Mouse (Mus musculus): ENCODE results near the gene A730071L15Rik. TPM values are rescaled to one million over a fixed set of nuclear protein-coding genes. Genes with fewer than 3 reads are reported as not detected.

Gene A730071L15Rik
- under 1 TPM in 2 of 4 experiments, not detected in 2; 0.17 to 0.30 TPM for total RNA-seq (2022)

DNA sequence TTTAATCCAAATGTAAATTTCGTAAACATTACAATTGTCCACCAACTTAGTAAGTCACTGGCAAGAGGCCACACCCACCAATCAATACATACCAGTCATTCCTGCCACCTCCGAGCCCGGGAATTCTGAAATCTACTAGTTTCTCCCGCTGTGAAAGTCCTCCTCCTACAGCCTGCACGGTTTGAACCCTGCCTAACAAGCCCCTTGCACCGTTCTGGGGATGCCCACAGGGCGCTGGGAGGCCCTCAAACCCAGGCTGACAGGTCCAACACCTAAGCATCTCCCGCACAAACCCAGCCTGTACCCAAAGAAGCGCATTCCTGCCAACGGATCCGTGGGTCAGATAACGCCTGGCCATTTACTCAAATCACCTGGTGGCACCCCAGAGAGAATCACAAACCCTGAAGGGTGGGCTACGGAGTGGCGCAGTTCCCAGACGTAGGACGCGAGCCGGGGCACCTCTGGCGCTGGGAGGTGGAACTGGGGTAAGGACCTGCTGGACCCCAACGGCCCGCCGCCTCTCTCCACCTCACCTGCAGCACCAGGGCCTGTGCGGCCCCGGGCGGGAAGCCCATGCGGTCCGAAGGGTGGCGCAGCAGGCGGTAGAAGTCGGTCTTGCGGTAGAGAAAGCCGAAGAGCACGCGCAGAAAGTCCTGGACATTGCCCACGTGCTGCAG lies at the start of gene A730071L15Rik:
TSS of gene A730071L15Rik (plus strand) at position 620 of the 677 bp plus-strand sequence.
- DNase-seq, result peak; percentile 5

DNA sequence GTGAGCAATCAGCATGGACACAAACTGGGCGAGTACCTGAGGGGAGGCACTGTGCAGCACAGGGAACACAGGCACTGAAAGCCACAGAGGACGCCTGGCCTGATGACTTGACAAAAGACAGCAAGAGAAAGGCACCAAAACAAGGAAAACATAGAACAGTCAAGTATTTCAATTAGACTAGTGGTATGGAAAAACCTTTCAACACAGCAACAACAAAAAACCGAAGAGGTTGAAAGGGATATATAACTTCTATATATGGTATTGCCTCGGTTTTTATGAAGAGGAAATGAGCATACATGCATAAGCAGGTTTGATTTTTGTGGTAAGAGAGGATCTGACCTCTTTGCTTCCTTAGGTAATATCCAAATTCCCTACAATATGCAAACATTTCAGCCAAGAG lies 47.0 kb upstream of the A730071L15Rik start:
- no peak for DNase-seq

GRCm38 (mm10) chr11:6154211-6154701 lies 45.6 kb upstream of the A730071L15Rik start:
- no peak for DNase-seq

DNA sequence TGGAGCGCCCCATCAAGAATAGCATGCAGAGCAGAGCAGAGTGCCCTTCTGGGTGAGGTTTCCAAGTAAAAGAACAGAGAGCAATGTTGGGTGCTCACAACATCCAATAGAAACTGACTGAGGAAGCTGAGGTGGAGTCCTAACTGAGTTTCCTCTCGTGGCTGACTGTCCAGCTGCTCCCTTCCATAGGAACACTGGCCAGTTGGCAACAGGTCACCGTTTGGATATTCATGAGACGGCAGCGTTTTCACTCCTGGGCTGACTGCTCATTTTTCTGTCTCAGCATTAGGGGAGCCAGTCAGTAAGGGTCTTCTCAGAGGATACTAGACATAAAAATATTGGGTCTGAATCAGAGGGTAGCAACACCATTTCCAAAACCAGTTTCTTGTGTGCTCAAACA lies 43.2 kb upstream of the A730071L15Rik start:
- DNase-seq, result no peak

GRCm38 (mm10) chr11:6157119-6157518 lies 42.7 kb upstream of the A730071L15Rik start:
- DNase-seq, result no peak

- DNase-seq, result no peak
Measured at GRCm38 (mm10) chr11:6158515-6158914, 41.3 kb upstream of the A730071L15Rik start.

- DNase-seq, result no peak
Measured at GRCm38 (mm10) chr11:6159704-6160275, 40.0 kb upstream of the A730071L15Rik start.

DNA sequence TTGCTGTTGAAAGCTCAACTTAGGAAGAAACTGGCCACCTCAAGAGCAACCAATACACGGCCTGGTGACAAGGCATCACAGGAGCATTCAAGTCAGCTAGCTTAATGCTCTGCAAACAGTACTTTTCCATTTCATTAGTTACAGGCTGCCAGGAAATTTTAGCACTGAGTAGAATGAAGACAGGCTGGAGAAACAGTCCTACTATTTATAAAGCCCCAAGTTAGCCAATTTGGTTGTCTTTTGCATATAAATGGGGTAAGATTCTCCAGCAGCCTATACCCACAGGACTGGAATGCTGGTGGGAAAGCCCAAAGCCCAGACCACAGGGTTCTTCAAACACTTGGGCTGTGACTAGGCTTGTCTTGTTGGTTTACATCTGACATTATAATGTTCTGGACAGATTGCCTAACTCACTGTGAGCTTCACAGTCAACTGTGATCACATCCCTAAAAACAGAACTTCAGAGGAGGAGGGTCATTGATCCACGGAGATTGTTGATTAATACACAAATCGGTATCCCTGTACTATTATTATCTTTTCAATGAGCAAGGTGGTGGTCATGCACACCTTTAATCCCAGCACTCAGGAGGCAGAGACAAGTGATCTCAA lies 39.1 kb upstream of the A730071L15Rik start:
- no peak for DNase-seq

GRCm38 (mm10) chr11:6161549-6161948 lies 38.3 kb upstream of the A730071L15Rik start:
- no peak for DNase-seq

GRCm38 (mm10) chr11:6163062-6163461 lies 36.8 kb upstream of the A730071L15Rik start:
- DNase-seq, result no peak

DNA sequence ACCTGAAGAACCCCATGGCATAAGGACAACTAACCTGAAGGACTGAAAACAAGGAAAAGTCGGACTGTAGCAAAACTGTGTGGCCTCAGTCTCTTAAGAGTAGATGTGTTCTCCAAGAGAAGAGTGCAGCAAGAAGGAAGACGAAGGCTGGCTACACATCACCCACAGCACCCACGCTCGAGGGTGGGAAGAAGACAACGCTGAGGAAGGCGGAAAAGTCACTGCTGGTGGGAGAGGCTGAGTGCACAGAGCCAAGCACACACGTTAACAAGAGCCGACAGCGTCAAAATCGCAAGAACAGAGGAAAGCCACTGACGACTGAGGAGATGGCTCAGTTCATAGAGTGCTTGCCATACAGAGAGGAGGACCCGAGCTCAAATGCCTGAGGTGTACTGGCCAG lies 36.1 kb upstream of the A730071L15Rik start:
- DNase-seq, result no peak

DNA sequence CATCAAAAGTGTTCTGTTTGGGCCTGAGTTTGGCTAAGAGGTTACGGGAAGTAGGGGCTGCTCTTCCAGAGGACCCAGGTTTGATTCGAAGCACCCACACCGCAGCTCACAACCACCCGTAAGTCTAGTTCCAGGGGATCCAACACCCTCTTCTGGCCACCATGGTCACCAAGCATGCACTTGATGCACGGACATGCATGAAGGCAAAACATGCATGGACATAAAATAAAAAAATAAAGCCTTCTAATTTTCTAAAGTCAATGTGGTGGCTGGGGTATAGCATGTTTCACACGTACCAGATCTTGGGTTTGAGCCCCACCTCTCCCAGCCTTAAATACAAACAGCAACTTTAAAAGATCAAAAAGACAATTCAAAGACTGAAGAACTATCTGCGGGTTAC lies 35.0 kb upstream of the A730071L15Rik start:
- DNase-seq, result no peak

GRCm38 (mm10) chr11:6165391-6166081 lies 34.3 kb upstream of the A730071L15Rik start:
- no peak for DNase-seq

GRCm38 (mm10) chr11:6166351-6166750 lies 33.5 kb upstream of the A730071L15Rik start:
- no peak for DNase-seq

GRCm38 (mm10) chr11:6169041-6169663 lies 30.7 kb upstream of the A730071L15Rik start:
- no peak for DNase-seq

- peak; percentile 64 for DNase-seq
Measured at GRCm38 (mm10) chr11:6174719-6175118, 25.1 kb upstream of the A730071L15Rik start.

DNA sequence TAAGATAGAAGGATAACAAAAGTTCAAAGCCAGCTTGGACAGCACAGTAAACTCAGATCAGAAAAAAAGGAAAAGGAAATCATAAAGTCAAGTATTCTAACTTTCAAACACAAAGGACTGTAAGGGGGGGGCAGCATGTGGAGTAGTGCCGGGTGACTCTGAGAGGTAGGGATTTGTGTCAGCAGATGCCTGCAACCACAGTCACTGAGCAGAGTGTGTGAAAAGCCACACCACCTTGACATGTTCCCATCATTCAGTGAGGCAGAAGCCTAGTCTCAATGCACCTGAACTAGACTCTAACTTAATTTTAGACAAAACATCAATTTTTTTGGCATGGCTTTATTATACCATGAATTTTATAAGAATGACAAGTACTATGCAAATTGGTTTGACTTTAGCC lies 24.3 kb upstream of the A730071L15Rik start:
- no peak for DNase-seq

DNA sequence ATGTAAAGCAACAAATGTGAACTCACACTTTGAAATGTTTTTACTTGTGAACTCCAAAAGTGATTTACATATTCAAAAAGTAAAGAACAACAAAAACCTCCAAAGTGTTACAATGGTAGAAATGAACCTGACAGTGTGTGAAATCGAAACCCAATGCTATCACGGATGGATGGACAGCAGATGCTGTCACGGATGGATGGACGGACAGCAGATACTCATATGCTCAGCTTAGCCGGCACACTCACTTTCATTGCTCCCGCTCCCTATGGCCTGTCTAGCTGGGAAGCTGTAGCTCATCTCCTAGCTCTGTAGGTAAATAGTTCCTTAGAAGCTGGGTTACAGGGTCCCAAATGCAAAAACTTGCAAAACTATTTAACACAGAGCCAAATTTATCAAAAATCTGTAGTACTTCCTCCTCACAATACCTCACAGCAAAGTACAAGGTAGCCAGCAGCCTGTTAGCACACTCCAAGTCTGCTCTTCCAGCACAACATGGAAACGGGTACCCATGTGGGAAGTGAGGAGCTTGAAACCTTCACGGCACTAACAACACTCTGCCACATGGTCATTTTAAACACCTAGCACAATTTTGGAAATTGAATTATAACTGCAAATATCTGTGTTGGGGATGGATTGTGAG lies 21.9 kb upstream of the A730071L15Rik start:
- DNase-seq, result no peak

- DNase-seq, result no peak
Measured at GRCm38 (mm10) chr11:6178673-6179166, 21.1 kb upstream of the A730071L15Rik start.

GRCm38 (mm10) chr11:6179194-6179593 lies 20.6 kb upstream of the A730071L15Rik start:
- DNase-seq, result no peak

DNA sequence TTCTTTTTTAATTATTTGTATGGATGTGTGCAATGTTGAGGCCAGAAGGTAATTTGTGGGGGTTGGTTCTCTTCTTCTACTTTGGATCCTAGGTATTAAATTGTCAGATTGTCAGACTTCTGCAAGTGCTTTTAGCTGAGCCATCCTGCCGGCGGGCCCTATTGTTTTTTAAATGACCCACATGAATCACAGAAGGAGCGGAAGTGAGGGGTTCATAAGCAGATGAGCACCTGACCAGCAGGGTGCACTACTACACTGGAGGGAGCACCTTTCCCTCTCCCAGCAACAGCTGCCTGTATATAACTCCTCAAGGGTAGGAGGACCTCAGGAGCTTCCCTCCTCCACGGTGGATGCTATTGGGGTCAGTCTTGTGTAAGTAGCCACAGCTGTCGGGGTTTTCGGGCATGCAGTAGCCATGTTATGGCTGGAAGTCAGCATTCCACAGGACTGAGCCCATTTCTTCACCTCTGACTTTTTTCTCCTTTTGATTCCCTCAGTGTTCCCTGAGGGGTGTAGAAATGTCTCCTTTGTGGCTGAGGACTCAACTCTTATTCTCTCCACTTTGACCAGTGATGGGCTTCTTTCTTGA lies 18.9 kb upstream of the A730071L15Rik start:
- DNase-seq, result no peak

- no peak for DNase-seq
Measured at GRCm38 (mm10) chr11:6183246-6183645, 16.6 kb upstream of the A730071L15Rik start.
